Mouse (Mus musculus) erythroblast, adult 5-6 weeks (primary cell): ENCODE data around the gene Atp6v1g1. TPM values are rescaled to one million over a fixed set of nuclear protein-coding genes. Genes with fewer than 3 reads are reported as not detected.

Source experiments
- ATAC-seq: replicated peaks from 2 replicates; pipeline ENCODE4 v1.8.0; 2016; ENCODE audit warnings: moderate number of reproducible peaks, mild to moderate bottlenecking, moderate TSS enrichment, inconsistent platforms; ENCODE audit not compliant: poor library complexity, low FRiP score, severe bottlenecking
- total RNA-seq, 2 experiments: library from RNA; stranded (forward) in 1 of 2; stranded (reverse) in 1 of 2; fragments of 150-400 nt in 1 of 2; fragments of 200-764, 138-1000 nt in 1 of 2; gene quantifications; 2 replicates each; pipeline versions ENCODE4 v1.2.3 to v1.2.4; 2015 to 2017; ENCODE audit warnings: low replicate concordance in 2 of 2

The Atp6v1g1 gene
- total RNA-seq, 2 experiments from 2014 or later, result 31.0 to 39.6 TPM

DNA sequence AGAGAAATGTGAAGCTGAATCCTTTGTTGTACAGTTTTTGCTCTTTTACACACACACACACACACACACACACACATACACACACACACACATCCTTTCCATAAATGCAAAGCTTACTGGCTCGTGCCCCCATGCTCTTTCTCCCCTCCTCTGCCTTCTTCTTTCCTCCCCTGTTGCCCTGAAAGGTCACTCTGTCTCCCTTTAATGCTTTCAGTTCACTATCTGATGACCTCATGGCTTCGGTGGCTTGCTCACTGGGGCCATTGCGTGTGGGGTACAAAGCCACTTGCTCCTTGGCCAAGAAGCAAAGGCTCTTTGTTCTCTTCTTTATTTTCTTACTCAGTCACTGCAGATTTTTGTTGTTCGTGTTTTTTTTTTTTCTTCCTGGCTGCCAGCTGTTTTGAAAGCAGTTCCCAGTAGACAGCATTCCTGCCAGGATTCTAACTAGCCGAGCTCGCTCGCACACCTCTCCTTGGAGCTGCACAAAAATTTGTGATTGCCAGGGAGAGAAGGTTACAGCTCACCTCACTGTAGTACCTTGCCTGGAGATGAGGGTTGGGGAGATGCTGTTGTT, 25.7 kb downstream of the Atp6v1g1 start:
- no peak for ATAC-seq

- no peak for ATAC-seq
Measured at GRCm38 (mm10) chr4:63572621-63573020, 28.0 kb downstream of the Atp6v1g1 start.

DNA sequence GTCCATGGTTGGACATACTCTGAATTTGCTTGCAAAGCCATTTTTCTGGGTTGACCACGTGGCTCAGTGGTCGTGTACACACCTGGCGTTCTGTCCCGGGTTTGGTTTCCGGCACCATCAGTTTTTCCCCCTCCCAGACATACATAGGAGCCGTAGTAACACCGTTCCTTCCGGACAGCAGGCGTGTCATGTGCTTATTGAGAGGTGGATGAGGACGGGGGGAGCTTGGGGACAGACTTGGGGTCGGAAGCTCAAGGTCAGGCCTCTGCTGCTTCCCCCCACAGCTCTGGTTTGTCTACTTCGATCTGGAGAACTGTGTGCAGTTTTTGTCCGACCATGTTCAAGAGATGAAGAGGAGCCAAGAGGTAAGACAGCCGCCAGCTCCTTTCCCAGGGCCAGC, 35.1 kb downstream of the Atp6v1g1 start:
- no peak for ATAC-seq

DNA sequence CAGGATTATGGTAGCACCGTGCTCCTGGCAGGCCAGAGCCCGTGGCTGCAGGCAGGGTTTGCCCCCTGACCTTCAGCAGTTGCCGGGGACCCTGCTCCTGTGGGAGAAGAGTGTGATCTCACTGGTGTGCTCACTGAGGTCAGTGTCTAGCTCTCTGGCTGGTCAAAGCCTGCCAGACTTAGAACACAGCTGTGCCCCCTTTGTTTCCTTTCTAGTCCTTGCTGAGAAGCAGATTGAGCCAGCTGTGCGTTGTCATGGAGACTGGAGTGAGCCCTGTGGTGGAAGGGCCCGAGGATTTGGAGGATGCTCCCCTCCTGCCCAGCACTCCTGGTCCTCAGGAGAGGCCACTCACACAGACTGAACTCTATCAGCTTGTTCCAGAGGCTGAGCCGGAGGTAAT, 35.5 kb downstream of the Atp6v1g1 start:
- ATAC-seq, result no peak

DNA sequence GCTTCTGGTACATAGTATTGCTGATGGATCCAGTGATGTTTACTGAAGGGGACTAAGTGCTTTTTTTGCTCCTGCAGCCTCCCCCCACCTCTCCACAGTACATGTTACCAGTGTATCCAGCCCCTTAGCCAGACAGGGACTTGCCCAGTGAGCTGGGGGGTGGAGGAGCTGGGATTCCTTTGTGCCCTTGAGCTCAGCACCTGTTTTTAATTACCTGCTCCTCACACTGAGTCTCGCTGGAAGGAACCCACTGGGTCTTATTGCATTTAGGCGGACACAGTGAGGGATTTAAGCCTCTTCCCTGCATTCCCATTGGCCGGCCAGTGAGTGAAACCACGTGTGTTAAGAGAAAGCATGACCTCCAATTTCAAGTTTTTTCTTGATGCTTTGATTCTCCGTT, 38.0 kb downstream of the Atp6v1g1 start:
- no peak for ATAC-seq

DNA sequence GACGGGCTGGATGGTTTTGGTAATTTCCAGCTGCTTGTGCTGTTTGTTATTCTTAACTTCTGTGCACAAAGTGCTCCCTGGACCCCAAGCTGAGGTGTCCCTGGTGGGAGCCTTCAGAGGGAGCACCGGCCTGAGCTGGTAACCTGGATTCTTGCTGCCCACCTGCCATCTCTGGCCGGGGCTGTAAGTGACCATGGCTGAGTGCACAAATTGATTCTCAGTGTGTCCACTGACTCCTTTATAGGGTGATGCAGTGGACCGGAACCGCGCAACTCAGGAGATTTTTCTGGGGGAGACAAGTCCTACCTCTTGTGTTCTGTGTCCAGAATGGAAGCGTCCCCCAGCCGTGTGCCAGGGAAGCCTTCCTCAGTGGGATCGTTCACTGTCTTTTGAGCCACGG, 40.6 kb downstream of the Atp6v1g1 start:
- no peak for ATAC-seq

GRCm38 (mm10) chr4:63586240-63586639, 41.7 kb downstream of the Atp6v1g1 start:
- ATAC-seq, result no peak

DNA sequence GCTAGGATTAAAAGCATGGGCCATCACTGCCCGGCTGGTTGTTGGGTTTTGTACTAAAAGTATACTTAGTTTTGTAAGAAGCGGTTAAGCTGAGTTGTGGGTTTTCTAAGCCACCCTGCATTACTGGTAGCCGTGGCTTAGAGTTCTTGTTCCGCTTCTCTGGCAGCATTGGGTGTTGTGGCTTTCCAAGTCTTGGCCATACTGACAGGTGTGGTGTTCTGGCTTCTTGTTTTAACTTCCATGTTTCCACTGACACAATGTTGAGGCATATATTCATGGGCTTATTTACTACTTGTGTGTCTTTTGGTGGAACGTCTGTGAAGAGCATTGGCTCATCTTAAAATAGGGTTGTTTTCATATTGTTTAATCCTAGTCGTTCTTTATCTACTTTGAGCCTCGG, 45.4 kb downstream of the Atp6v1g1 start:
- no peak for ATAC-seq

GRCm38 (mm10) chr4:63590538-63590937, 46.0 kb downstream of the Atp6v1g1 start:
- no peak for ATAC-seq

- no peak for ATAC-seq
Measured at GRCm38 (mm10) chr4:63594459-63595110, 50.0 kb downstream of the Atp6v1g1 start.

GRCm38 (mm10) chr4:63595259-63595658, 50.7 kb downstream of the Atp6v1g1 start:
- no peak for ATAC-seq

- no peak for ATAC-seq
Measured at GRCm38 (mm10) chr4:63596010-63596409, 51.4 kb downstream of the Atp6v1g1 start.

Other genes with a start within 250 kb of the Atp6v1g1 start
- 26.3 TPM in 1 of 2 replicates, not detected in the other for gene Orm1, start 200.2 kb upstream of the Atp6v1g1 start, total RNA-seq (2015; ENCODE audit: low replicate concordance)
- 14.8 and 18.0 TPM in 2 replicates for gene Orm1, start 200.2 kb upstream of the Atp6v1g1 start, total RNA-seq (2017; ENCODE audit: low replicate concordance)
- gene Orm3, start 188.6 kb upstream of the Atp6v1g1 start, total RNA-seq (2015; ENCODE audit: low replicate concordance), result not detected in 2 replicates
- not detected in 2 replicates for gene Orm3, start 188.6 kb upstream of the Atp6v1g1 start, total RNA-seq (2017; ENCODE audit: low replicate concordance)
- not detected in 2 replicates for gene Orm2, start 182.3 kb upstream of the Atp6v1g1 start, total RNA-seq (2015; ENCODE audit: low replicate concordance)
- gene Orm2, start 182.3 kb upstream of the Atp6v1g1 start, total RNA-seq (2017; ENCODE audit: low replicate concordance), result not detected in 2 replicates
- 16.9 and 18.4 TPM in 2 replicates for gene Akna, start 141.4 kb upstream of the Atp6v1g1 start, total RNA-seq (2015; ENCODE audit: low replicate concordance)
- 8.2 and 9.5 TPM in 2 replicates for gene Akna, start 141.4 kb upstream of the Atp6v1g1 start, total RNA-seq (2017; ENCODE audit: low replicate concordance)
- 0.38 TPM in 1 of 2 replicates, not detected in the other for gene Whrn, start 48.8 kb upstream of the Atp6v1g1 start, total RNA-seq (2015; ENCODE audit: low replicate concordance)
- not detected in 2 replicates for gene Whrn, start 48.8 kb upstream of the Atp6v1g1 start, total RNA-seq (2017; ENCODE audit: low replicate concordance)
- 5.0 and 15.3 TPM in 2 replicates for gene Tmem268, start 14.0 kb downstream of the Atp6v1g1 start, total RNA-seq (2015; ENCODE audit: low replicate concordance)
- gene Tmem268, start 14.0 kb downstream of the Atp6v1g1 start, total RNA-seq (2017; ENCODE audit: low replicate concordance), result 1.5 and 2.6 TPM in 2 replicates
- gene Gm11213, start 60.5 kb downstream of the Atp6v1g1 start, total RNA-seq (2015; ENCODE audit: low replicate concordance), result not detected in 2 replicates
- not detected in 2 replicates for gene Gm11213, start 60.5 kb downstream of the Atp6v1g1 start, total RNA-seq (2017; ENCODE audit: low replicate concordance)
- gene Tex48, start 77.7 kb downstream of the Atp6v1g1 start, total RNA-seq (2015; ENCODE audit: low replicate concordance), result not detected in 2 replicates
- gene Tex48, start 77.7 kb downstream of the Atp6v1g1 start, total RNA-seq (2017; ENCODE audit: low replicate concordance), result not detected in 2 replicates
- not detected in 2 replicates for gene Gm11214, start 118.6 kb downstream of the Atp6v1g1 start, total RNA-seq (2015; ENCODE audit: low replicate concordance)
- gene Gm11214, start 118.6 kb downstream of the Atp6v1g1 start, total RNA-seq (2017; ENCODE audit: low replicate concordance), result not detected in 2 replicates
- gene Tnfsf15, start 200.3 kb downstream of the Atp6v1g1 start, total RNA-seq (2015; ENCODE audit: low replicate concordance), result not detected in 2 replicates
- gene Tnfsf15, start 200.3 kb downstream of the Atp6v1g1 start, total RNA-seq (2017; ENCODE audit: low replicate concordance), result not detected in 2 replicates